Mouse (Mus musculus) urinary bladder, postnatal 25 days (tissue): Measurements from ENCODE around the gene Atxn10.

Source experiments
- DNase-seq: peaks from one replicate; pipeline ENCODE4 v3.0.0; 2022; ENCODE audit warnings: low spot score

Gene Atxn10

DNA sequence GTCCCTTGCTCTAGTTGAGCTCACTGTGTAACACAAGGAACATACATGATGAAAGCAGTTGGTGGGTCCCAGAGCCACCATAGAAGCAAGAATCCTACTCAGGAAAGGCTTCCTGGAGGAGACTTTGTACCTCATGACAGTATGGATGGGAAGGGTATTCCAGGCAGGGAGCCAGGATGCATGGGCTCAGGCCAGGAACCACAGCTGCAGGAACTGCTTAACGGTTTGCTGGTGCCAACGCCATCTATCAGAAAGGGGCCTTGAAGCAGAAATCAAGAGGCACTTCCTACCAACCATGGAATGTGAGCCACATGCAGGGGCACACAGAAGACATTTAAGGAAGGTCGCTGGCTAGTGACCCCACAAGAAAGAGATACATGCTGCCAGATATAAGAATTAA is 138.7 kb downstream of the Atxn10 start:
- DNase-seq: no peak

DNA sequence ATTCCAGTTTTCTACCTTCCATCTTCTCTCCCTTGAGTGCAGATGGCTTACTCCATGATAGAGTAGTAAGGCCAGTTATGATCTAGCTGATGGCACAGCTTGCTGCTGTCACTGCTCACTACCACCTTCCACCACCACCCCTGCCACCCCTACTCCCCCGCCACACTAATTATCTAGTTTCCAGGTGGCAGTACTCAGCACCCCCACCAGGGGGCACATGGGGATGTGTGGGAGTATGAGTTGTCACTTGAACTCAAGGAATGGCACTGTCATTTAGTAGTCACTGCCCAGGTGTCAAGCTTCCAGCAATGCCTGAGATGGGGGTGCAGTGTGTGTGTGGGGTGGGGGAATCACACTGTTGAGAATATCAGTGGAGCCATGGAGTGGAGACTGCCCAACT is 141.5 kb downstream of the Atxn10 start:
- peak; percentile 69 for DNase-seq

DNA sequence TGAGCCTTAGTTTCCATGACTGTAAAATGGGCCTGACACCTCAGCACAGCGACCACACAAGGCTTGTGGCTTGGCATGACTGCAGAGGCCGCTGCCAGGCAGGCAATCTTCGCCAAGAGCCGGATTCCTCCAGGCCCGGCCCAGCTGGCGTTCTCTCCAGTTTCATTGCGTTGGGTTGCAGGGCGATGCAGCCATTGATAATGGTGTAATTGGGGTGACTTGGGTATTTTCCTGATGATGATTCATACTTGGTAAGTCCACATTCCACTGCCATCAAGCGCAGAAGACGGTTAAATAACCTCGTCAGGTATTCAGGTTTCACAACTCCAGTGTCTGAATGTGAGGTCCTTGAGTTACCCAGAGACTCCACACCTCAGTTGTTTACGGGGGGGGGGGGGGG is 143.3 kb downstream of the Atxn10 start:
- peak; percentile 38 for DNase-seq

DNA sequence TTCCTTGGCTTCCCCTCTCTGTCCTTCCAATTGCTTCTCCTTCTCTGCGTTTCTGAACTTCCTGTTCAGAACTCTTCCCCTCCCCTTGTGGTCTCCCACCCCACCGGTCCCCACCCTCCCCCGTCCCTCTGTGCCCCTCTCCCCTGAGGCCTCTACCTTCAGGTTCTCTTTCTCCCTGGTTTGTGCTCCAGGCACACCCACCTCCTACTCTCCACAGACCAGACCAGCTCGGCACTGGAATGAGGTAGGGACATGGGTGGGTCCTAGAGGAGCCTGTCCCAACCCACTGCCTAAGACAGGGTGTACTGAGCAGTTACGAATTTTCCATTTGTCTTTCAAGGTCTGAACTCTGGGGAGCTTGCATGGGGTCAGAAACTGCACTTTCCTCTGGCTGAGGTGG is 143.9 kb downstream of the Atxn10 start:
- no peak for DNase-seq

DNA sequence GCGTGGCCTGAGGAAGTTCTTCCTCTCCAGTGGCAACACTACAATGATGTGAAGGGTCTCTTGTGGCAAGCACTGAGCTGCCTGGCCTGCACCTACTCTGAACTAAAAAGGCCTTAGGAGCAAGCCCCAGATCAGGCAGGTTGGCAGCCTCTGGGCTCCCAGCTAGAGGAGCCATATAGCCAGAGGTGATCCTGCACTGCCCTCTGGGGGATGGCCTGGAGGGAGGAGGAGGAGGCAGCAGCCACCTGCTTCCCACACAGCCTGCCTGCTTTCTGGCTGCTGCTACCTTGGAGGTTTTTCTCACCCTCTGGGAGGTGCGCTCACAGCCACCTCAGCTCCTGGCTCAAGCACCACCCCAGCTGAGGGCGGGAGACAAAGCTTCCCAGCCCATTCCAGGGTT is 144.6 kb downstream of the Atxn10 start:
- no peak for DNase-seq

DNA sequence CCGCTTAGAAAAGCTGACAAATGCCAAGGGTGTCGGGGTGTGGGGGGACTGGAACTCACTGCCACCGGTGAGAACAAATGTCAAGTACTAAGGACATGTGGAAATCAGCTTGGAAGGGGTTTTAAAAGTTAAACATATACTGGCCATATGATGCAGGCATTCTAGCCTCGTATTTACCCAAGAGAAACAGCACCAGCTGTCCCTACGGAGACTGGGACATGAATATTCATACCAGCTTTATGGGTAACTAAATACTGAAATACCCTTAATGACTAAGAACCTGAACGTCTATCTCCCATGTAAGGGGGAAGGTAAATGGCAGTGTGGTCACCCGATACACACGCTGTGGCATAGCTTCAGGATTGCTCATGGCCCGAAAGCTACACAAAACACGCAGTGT is 152.9 kb downstream of the Atxn10 start:
- no peak for DNase-seq

DNA sequence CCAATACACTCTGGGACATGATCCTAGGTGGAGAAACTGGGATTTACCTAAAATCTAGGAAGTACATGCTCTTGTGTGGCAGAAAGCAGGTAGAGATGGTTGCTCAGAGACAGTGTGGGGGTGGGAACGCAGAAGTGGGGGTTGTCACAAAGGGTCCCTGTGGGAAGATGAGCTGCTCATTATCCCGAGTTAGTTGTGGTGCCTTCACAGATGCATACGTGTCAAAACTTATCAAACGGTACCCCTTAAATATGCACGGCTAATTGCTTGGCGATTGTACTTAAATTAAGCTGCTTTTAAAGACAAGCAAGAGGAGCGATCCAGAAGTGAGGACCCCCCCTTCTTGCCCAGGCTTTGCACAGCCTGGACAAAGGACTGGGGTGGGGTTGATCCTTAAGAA is 153.7 kb downstream of the Atxn10 start:
- DNase-seq: no peak

DNA sequence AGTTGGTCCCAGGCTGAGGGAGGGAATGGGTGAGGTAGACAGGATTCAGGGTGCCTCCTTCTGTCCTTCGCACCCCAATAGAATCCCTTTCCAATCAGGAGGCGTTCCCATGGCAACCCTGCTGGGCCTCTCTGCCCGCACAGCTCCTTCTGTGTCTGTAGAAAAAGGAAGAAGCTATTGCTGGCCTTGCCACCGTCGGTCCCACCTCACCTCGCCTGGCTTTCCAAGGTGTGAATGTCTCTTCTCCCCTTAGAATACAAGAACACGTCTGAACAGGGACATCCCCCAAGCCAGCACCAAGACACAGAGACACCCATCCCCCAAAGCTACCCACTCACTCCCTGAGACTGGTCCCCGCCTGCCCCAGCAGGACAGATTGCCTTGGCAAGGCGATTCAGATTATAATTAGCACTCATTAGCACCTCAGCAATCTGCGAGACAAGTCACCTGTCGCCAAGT is 158.1 kb downstream of the Atxn10 start:
- DNase-seq: no peak

DNA sequence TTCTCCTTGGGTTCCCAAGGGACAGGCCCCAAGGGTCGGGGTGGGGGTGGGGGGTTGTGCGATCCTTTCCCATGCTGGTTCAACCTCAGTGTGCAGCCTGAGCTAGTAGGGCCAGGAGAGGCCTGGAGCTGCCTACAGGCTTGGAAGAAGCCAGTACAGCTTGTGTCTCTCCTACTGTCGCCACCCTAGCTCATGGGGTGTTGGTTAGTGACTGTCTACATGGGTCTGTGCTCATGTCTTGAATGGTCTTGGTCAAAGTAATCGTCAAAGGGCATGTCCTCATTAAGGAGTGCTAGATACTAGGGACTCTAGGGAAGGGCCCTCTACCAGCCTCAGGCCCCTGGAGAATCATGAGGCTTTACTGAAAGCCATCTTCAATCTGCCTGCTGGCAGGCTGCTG is 161.5 kb downstream of the Atxn10 start:
- DNase-seq: no peak

DNA sequence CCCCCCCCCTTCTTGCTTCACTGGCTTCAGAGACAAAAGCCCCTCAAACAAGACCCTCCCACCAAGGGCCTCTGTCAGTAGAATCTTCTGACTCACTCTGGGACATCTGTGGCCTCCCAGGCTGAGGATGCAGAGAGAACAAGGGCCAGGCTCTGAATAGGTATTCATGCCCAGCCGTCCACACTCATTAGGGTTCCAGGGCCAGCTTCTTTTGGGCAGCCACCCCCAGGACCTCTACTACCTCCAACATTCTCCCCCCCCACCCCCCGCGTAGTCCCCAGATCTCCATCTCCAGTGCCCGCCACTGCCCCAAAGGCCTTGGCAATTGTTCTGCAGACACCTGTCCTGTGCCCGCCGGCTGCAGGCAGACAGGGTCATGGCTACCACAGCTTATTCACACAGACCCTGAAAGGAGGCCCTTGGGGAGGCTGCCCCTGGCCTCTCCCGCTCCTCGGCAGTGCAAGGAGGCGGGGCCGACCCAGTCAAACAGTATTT is 162.0 kb downstream of the Atxn10 start:
- DNase-seq: no peak

DNA sequence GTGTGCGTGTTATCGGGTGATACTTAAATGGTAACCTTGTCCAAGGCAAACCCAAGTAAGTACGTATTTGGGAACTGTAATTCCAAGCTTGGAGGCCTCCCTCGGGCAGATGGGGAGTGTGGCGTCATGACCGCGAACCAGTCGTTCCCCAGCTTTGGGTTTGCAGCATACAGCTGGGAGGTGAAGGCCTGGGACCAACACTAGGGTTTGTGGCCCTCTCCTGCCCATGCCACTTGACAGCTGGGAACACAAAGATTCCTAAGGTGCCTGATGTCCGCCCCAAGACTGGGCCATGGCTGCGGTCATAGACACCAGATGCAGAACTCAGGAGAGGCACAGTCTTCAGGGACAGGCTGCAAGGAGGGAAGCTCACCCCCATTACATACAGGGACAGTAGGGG is 164.2 kb downstream of the Atxn10 start:
- DNase-seq: no peak

DNA sequence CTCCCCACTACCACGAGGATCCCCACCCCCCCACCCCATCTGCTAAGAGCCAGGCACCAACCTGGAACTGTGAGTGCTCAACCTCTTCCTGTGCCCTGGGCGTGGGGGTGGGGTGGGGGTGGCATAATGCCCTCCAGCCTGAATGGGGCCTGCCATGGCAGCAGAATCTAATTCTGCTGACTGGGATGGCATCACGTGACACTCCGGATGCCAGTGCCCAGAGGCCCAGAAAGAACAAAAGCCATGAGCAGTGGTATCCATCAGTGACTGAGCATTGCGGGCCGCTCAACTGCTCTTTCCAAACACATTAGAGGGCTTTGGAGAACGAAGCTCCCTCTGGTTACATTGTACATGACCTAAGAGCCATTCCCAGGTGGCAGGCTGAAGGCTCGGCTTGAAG is 167.1 kb downstream of the Atxn10 start, which contains the start of gene 7530416G11Rik:
Gene 7530416G11Rik, minus strand, starts transcription at position 101 of the 400 bp plus-strand sequence.
- DNase-seq: no peak

DNA sequence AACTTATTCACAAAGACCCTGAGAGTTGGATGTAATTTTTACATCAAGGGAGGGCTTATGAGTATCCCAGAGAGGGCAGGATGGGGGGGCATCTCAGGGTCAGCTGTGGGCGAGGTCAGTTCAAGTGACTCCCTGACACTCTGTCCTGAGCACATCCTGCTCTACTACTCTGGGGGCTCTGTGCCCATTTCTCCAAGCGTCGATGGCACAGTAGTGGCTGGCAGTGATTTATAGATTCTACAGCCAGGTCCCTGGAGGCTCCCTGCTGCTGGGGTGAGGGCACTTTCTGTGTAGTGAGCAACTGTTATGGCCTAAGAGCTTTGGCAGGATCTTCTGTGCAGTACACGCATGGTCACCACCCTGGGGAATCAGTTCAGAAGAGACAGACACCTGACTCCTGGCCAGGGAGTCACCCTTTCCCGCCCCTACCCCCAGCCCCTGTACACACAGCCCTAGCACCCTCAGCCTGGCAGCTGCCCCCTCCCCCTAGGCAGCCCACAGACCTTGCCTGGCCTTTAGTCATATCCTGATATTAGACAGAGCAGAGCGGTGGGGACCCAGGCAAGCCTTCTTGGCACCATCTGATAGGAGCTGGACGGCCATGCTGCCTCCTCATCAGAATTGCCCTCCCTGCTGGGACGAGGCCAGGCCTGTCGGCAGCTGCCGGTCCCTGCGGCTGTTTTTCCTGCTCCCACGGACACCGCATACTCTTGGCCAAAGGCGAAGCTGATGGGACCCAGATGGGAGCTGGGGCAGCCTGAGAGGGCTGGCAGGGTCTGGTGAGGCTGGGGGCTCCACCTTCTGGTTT is 169.3 kb downstream of the Atxn10 start:
- peak; percentile 35 for DNase-seq

DNA sequence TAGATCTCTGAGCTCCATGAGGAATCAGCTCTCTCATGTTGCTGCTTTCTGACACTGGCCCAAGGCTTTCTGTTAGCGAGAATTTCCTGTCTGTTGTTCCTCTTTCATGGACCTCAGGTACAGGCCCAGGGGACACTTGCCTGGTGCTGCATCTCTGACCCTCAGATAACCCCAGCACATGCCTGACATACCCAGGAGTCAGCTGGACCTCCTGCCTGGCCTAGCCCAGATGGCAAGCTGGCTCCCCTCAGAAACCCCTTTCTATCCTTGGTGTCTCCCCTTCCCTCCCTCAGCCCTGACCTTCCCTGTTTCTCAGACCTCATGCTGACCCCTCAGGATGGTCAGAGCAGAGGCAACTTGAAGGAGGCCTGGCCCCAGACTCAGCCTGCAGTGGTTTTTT is 170.6 kb downstream of the Atxn10 start:
- DNase-seq: no peak

DNA sequence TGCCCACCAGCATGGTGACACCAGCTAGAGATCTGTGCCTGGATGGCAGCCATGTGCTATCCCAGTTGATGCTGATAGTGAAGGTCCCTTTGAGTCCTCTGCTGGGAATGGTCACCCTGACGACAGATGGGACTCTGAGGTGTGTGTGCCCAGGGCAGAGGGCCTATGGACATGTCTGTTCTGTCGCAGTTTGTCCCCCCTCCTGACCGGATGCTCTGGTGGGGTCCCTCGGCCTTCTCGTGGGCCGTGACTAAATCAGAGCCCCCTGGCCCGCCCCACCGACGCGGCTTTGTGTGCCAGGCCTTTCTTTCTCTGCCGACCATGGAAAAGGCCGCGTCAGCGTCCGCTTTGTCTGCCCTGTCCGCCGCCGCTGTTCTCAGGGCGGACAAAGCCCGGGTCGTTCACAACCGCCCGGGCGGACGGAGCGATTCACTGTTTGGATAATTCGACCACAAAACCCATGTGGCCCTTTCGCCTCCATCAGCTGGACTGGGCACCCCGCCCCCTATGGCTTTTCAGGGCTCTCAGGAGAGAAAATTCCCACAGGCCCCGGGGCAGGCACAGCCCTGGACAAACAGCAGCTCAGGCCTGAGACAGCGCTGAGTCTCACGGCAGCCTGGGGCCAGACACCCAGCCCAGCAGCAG is 171.4 kb downstream of the Atxn10 start:
- DNase-seq: no peak
